Mouse (Mus musculus) cerebellum, adult 2 months (tissue): Measurements from ENCODE around the gene Ppfibp1.

Experiments used
- CTCF ChIP-seq: fragments of 200-500 bp; IDR thresholded peaks from 2 replicates; pipeline ENCODE4 v1.5.1; 2011; ENCODE audit warnings: low read depth, mild to moderate bottlenecking, control low read depth, low read length, moderate library complexity, borderline replicate concordance; ENCODE audit not compliant: insufficient read depth
- POLR2A ChIP-seq: fragments of 200-500 bp; IDR thresholded peaks from 2 replicates; pipeline ENCODE4 v1.6.1; 2011; ENCODE audit warnings: low read length, control low read depth, borderline replicate concordance; ENCODE audit not compliant: insufficient read depth

GRCm38 (mm10) chr6:146959908-146960680, 71.8 kb downstream of the Ppfibp1 start:
- TF ChIP-seq POLR2A (no peak), CTCF (no peak)
